Mouse (Mus musculus): ENCODE data around the gene Gm28635. TPM values are rescaled to one million over a fixed set of nuclear protein-coding genes. Genes with fewer than 3 reads are reported as not detected.

The Gm28635 gene
- polyA plus RNA-seq (2012; rRNA removed) = 0.13 TPM in 1 of 2 replicates, not detected in the other

GRCm38 (mm10) chr2:84677968-84678880 lies at the start of gene Gm28635, which contains the start of gene Med19:
TSS of gene Gm28635 (minus strand) at chr2:84678041.
TSS of gene Med19 (plus strand) at chr2:84678402.
- TF ChIP-seq CTCF (IDR thresholded peaks at IDR 0.05; ENCODE audit: borderline replicate concordance, insufficient read depth, low read depth, low read length) = no peak
- peak; percentile 60; the same call in 1 of the 2 replicates for TF ChIP-seq POLR2A (IDR thresholded peaks at IDR 0.05; ENCODE audit: borderline replicate concordance, insufficient read depth, low read length)
- Histone ChIP-seq H3K27me3 (ENCODE audit: control insufficient read depth, insufficient read depth, low read length) (no peaks in the 10 kb centered on the region), H3K27ac (ENCODE audit: insufficient read depth, low read length) (peak within 1 kb of the TSS; percentile 58; the same call in 1 of the 2 replicates), H3K4me3 (replicated peaks; ENCODE audit: insufficient read depth, low read depth, low read length) (peak within 1 kb of the TSS; percentile 98), H3K4me1 (ENCODE audit: control insufficient read depth, insufficient read depth, low read length) (peaks cover 12% of the 10 kb centered on the region; the same call in 1 of the 2 replicates)
- peak; percentile 90 to 99 for DNase-seq
- under 1% methylated on average over 44 of the region's 44 CpGs for WGBS

- H3K4me1 ChIP-seq (ENCODE audit: control insufficient read depth, insufficient read depth, low read length) = peaks cover 12% of the 10 kb centered on the region
- no peaks in the 10 kb centered on the region for H3K27me3 ChIP-seq (ENCODE audit: control insufficient read depth, insufficient read depth, low read length)
- peak; percentile 91; the same call in 1 of the 2 replicates for TF ChIP-seq POLR2A (IDR thresholded peaks at IDR 0.05; ENCODE audit: borderline replicate concordance, insufficient read depth, low read length)
- TF ChIP-seq CTCF (IDR thresholded peaks at IDR 0.05; ENCODE audit: borderline replicate concordance, insufficient read depth, low read depth, low read length) = no peak
- under 1% methylated on average over 39 of the region's 39 CpGs for WGBS
- H3K4me3 ChIP-seq (replicated peaks; ENCODE audit: insufficient read depth, low read depth, low read length) = peak within 1 kb of the TSS; percentile 78
- H3K27ac ChIP-seq (ENCODE audit: insufficient read depth, low read length) = peak within 1 kb of the TSS; percentile 54; the same call in 1 of the 2 replicates
- peak; percentile 95 to 96 for DNase-seq
These were observed 49.5 kb upstream of the Gm28635 start, which contains the start of gene Clp1 for GRCm38 (mm10) chr2:84727172-84727858. TSS of gene Clp1 (minus strand) at chr2:84727350.

GRCm38 (mm10) chr2:84726716-84727115 lies 48.9 kb upstream of the Gm28635 start:
- no peak for TF ChIP-seq CTCF (IDR thresholded peaks at IDR 0.05; ENCODE audit: borderline replicate concordance, insufficient read depth, low read depth, low read length)
- TF ChIP-seq POLR2A (IDR thresholded peaks at IDR 0.05; ENCODE audit: borderline replicate concordance, insufficient read depth, low read length) = no peak
- 4% methylated on average over 9 of the region's 9 CpGs for WGBS
- H3K27me3 ChIP-seq (ENCODE audit: control insufficient read depth, insufficient read depth, low read length) = no peaks in the 10 kb centered on the region
- no peak for DNase-seq
- H3K4me3 ChIP-seq (replicated peaks; ENCODE audit: insufficient read depth, low read depth, low read length) = peak overlapping the region; percentile 78
- H3K4me1 ChIP-seq (ENCODE audit: control insufficient read depth, insufficient read depth, low read length) = peaks cover 12% of the 10 kb centered on the region
- H3K27ac ChIP-seq (ENCODE audit: insufficient read depth, low read length) = no peak overlapping the region

GRCm38 (mm10) chr2:84725770-84726169 lies 47.9 kb upstream of the Gm28635 start:
- no peak for TF ChIP-seq POLR2A (IDR thresholded peaks at IDR 0.05; ENCODE audit: borderline replicate concordance, insufficient read depth, low read length)
- TF ChIP-seq CTCF (IDR thresholded peaks at IDR 0.05; ENCODE audit: borderline replicate concordance, insufficient read depth, low read depth, low read length) = no peak
- peak overlapping the region; percentile 2 for H3K4me3 ChIP-seq (replicated peaks; ENCODE audit: insufficient read depth, low read depth, low read length)
- no peak overlapping the region for H3K27ac ChIP-seq (ENCODE audit: insufficient read depth, low read length)
- H3K27me3 ChIP-seq (ENCODE audit: control insufficient read depth, insufficient read depth, low read length) = no peaks in the 10 kb centered on the region
- no peak for DNase-seq
- H3K4me1 ChIP-seq (ENCODE audit: control insufficient read depth, insufficient read depth, low read length) = peaks cover 12% of the 10 kb centered on the region
- WGBS = 81% methylated on average over 10 of the region's 10 CpGs

GRCm38 (mm10) chr2:84723856-84724255 lies 46.0 kb upstream of the Gm28635 start:
- 94% methylated on average over 14 of the region's 14 CpGs for WGBS
- DNase-seq = no peak
- Histone ChIP-seq H3K27me3 (ENCODE audit: control insufficient read depth, insufficient read depth, low read length) (no peaks in the 10 kb centered on the region), H3K4me3 (replicated peaks; ENCODE audit: insufficient read depth, low read depth, low read length) (no peak overlapping the region), H3K4me1 (ENCODE audit: control insufficient read depth, insufficient read depth, low read length) (peaks cover 12% of the 10 kb centered on the region), H3K27ac (ENCODE audit: insufficient read depth, low read length) (no peak overlapping the region)
- TF ChIP-seq POLR2A (IDR thresholded peaks at IDR 0.05; ENCODE audit: borderline replicate concordance, insufficient read depth, low read length) = no peak
- no peak for TF ChIP-seq CTCF (IDR thresholded peaks at IDR 0.05; ENCODE audit: borderline replicate concordance, insufficient read depth, low read depth, low read length)

- H3K27ac ChIP-seq (ENCODE audit: insufficient read depth, low read length) = no peak overlapping the region
- peaks cover 15% of the 10 kb centered on the region for H3K4me1 ChIP-seq (ENCODE audit: control insufficient read depth, insufficient read depth, low read length)
- TF ChIP-seq POLR2A (IDR thresholded peaks at IDR 0.05; ENCODE audit: borderline replicate concordance, insufficient read depth, low read length) (no peak), CTCF (IDR thresholded peaks at IDR 0.05; ENCODE audit: borderline replicate concordance, insufficient read depth, low read depth, low read length) (no peak)
- WGBS = 79% methylated on average over 3 of the region's 3 CpGs
- no peak for DNase-seq
- H3K27me3 ChIP-seq (ENCODE audit: control insufficient read depth, insufficient read depth, low read length) = no peaks in the 10 kb centered on the region
- H3K4me3 ChIP-seq (replicated peaks; ENCODE audit: insufficient read depth, low read depth, low read length) = no peak overlapping the region
These were observed 43.3 kb upstream of the Gm28635 start for GRCm38 (mm10) chr2:84721182-84721581.

GRCm38 (mm10) chr2:84720718-84721117 lies 42.9 kb upstream of the Gm28635 start:
- H3K27me3 ChIP-seq (ENCODE audit: control insufficient read depth, insufficient read depth, low read length) = no peaks in the 10 kb centered on the region
- H3K4me1 ChIP-seq (ENCODE audit: control insufficient read depth, insufficient read depth, low read length) = peaks cover 10% of the 10 kb centered on the region
- DNase-seq = no peak
- no peak for TF ChIP-seq CTCF (IDR thresholded peaks at IDR 0.05; ENCODE audit: borderline replicate concordance, insufficient read depth, low read depth, low read length)
- no peak for TF ChIP-seq POLR2A (IDR thresholded peaks at IDR 0.05; ENCODE audit: borderline replicate concordance, insufficient read depth, low read length)
- WGBS = 97% methylated on average over 2 of the region's 2 CpGs
- H3K27ac ChIP-seq (ENCODE audit: insufficient read depth, low read length) = no peak overlapping the region
- no peak overlapping the region for H3K4me3 ChIP-seq (replicated peaks; ENCODE audit: insufficient read depth, low read depth, low read length)
